Mouse (Mus musculus): ENCODE data around the gene Glipr1. TPM values are rescaled to one million over a fixed set of nuclear protein-coding genes. Genes with fewer than 3 reads are reported as not detected.

Glipr1 gene
- polyA plus RNA-seq, 2 experiments, result 3.3 to 5.1 TPM

DNA sequence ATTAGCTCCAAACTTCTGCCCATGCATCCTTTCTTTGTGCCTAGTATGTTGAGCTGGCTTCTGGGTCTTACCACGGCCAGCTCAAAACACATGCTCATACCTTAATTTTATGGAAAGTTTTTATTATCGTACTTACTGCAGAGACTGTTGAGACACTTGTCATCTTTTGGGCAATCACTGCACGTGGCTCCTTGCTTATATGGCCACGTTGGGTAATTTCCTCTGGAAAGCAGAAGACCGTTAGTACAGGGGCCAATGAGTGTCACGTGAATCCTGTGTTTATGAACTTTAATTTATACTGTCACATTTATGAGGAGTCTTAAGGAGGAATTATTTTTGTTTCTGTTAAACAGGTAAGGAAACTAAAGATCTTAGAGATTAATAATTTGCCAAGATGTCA, 16.0 kb downstream of the Glipr1 start:
- Histone ChIP-seq H3K27me3 (ENCODE audit: control insufficient read depth, insufficient read depth, low read length) (no peaks in the 10 kb centered on the region), H3K9me3 (ENCODE audit: control insufficient read depth, low read length) (no peaks in the 10 kb centered on the region), H3K36me3 (ENCODE audit: control insufficient read depth, insufficient read depth, low read length) (peaks cover 45% of the 10 kb centered on the region), H3K4me1 (ENCODE audit: control insufficient read depth, insufficient read depth, low read length) (no peaks in the 10 kb centered on the region), H3K27ac (replicated peaks; ENCODE audit: low read depth, low read length) (no peak overlapping the region), H3K9ac (ENCODE audit: low read depth, low read length, severe bottlenecking) (no peak overlapping the region), H3K4me3 (replicated peaks; ENCODE audit: low read length) (no peak overlapping the region), H3K4me2 (replicated peaks; ENCODE audit: low read depth, low read length, severe bottlenecking) (no peak overlapping the region)
- 81% methylated on average over 6 of the region's 6 CpGs for WGBS
- TF ChIP-seq POLR2A (IDR thresholded peaks at IDR 0.05; ENCODE audit: borderline replicate concordance, extremely low read depth, insufficient read depth, insufficient read length), result no peak
- no peak for DNase-seq (ENCODE audit: low spot score)
- ATAC-seq (ENCODE audit: low FRiP score, low read depth), result no peak

DNA sequence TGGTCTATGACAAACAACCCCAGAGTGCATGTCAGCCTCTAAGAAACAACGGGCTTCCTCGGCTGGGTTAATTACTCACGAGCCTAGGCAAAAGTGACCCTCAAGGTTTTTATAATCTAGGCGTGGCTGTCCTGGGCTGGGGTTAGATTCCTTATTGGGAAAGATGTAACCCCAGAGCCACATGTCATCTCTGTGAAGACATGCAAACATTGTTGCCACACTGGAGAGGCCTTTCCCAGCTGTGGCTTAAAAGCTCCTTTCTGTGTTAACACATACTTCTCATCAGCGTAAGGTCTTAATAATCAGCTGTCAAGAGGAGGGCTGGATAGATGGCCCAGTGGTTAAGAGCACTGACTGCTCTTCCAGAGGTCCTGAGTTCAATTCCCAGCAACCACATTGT, 19.4 kb downstream of the Glipr1 start:
- no peak overlapping the region for H3K4me3 ChIP-seq (replicated peaks; ENCODE audit: low read length)
- H3K9me3 ChIP-seq (ENCODE audit: control insufficient read depth, low read length), result no peaks in the 10 kb centered on the region
- no peak for TF ChIP-seq POLR2A (IDR thresholded peaks at IDR 0.05; ENCODE audit: borderline replicate concordance, extremely low read depth, insufficient read depth, insufficient read length)
- H3K4me1 ChIP-seq (ENCODE audit: control insufficient read depth, insufficient read depth, low read length), result no peaks in the 10 kb centered on the region
- no peak for DNase-seq (ENCODE audit: low spot score)
- H3K9ac ChIP-seq (ENCODE audit: low read depth, low read length, severe bottlenecking), result no peak overlapping the region
- H3K27me3 ChIP-seq (ENCODE audit: control insufficient read depth, insufficient read depth, low read length), result no peaks in the 10 kb centered on the region
- H3K36me3 ChIP-seq (ENCODE audit: control insufficient read depth, insufficient read depth, low read length), result peaks cover 67% of the 10 kb centered on the region
- H3K27ac ChIP-seq (replicated peaks; ENCODE audit: low read depth, low read length), result no peak overlapping the region
- 93% methylated on average over 5 of the region's 5 CpGs for WGBS
- no peak for ATAC-seq (ENCODE audit: low FRiP score, low read depth)
- no peak overlapping the region for H3K4me2 ChIP-seq (replicated peaks; ENCODE audit: low read depth, low read length, severe bottlenecking)

DNA sequence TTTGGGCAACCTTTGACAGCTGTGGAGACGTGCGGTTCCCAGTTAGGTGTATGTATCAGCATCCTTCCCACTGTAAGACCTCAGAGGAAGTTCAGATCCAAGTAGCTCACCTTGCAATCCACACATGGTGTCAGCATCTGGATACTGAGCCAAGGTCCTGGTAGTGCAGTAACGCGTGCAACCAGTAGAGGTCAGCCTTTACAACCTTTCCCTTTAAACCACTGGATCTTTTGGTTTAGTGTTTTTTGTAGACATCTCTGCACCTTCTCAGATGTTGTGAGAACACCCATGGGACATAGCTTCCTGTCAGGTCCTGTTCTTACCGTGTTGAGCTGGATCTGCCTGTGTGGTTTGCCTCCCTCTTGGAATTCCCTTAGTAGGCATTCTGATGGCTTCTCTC, 24.8 kb downstream of the Glipr1 start:
- H3K4me3 ChIP-seq (replicated peaks; ENCODE audit: low read length), result no peak overlapping the region
- peaks cover 51% of the 10 kb centered on the region for H3K36me3 ChIP-seq (ENCODE audit: control insufficient read depth, insufficient read depth, low read length)

DNA sequence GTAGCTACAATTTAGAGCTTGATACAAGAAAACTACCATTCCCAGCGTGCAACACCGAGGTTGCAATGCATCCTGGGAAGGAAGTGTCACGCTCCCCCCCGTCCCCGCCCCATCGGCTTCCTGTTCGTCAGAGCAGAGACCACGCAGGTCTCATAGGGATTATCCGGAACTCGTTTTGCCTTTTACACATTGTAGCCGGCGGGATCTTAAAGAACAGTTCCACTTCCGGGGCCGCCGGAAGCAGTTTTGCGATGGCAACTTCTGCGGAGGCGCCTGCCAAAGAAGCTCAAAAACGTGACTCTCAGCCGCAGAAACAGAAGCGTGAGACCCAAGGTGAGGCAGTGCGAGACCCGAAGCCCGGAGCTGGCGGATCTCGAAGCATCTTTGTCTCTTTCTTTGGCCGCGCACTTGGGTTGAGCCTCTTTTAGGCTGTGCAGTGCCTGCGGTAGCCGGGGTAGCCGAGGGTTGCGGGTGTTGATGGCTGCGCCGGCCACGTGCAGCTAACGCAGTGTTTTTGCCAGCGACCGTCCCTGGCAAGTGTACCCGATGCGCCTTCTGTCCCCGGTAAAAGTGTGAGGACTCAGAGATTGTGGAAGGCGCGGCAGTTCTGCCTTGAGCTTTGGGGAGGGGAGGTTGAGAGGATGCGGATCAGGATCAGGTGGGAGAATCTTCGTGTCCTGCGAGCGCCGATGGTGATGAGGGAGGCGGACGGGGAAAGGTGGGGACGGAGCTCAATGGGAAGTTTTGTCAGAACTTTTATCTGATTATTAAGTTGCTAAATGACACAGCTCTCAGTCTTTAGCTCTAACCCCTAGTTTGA, 29.7 kb downstream of the Glipr1 start, which contains the start of gene Krr1:
TSS of gene Krr1 (plus strand) at position 123 of the 820 bp plus-strand sequence.
- H3K4me1 ChIP-seq (ENCODE audit: control insufficient read depth, insufficient read depth, low read length), result peaks cover 3% of the 10 kb centered on the region
- no peaks in the 10 kb centered on the region for H3K9me3 ChIP-seq (ENCODE audit: control insufficient read depth, low read length)
- under 1% methylated on average over 51 of the region's 51 CpGs for WGBS
- TF ChIP-seq POLR2A (IDR thresholded peaks at IDR 0.05; ENCODE audit: borderline replicate concordance, extremely low read depth, insufficient read depth, insufficient read length), result peak; percentile 64; the same call in 1 of the 2 replicates
- DNase-seq (ENCODE audit: low spot score), result peak; percentile 98
- peaks cover 20% of the 10 kb centered on the region for H3K36me3 ChIP-seq (ENCODE audit: control insufficient read depth, insufficient read depth, low read length)
- H3K27me3 ChIP-seq (ENCODE audit: control insufficient read depth, insufficient read depth, low read length), result no peaks in the 10 kb centered on the region
- H3K4me2 ChIP-seq (replicated peaks; ENCODE audit: low read depth, low read length, severe bottlenecking), result peak within 1 kb of the TSS; percentile 66
- peak within 1 kb of the TSS; percentile 77 for H3K9ac ChIP-seq (ENCODE audit: low read depth, low read length, severe bottlenecking)
- peak within 1 kb of the TSS; percentile 71 for H3K4me3 ChIP-seq (replicated peaks; ENCODE audit: low read length)
- peak; percentile 97 for ATAC-seq (ENCODE audit: low FRiP score, low read depth)
- H3K27ac ChIP-seq (replicated peaks; ENCODE audit: low read depth, low read length), result peak within 1 kb of the TSS; percentile 56; the same call in 1 of the 2 replicates

More for the DNA sequence above, 24.8 kb downstream of the Glipr1 start:
- H3K27ac ChIP-seq (replicated peaks; ENCODE audit: low read depth, low read length), result no peak overlapping the region
- 36% methylated on average over 5 of the region's 5 CpGs for WGBS
- no peak overlapping the region for H3K9ac ChIP-seq (ENCODE audit: low read depth, low read length, severe bottlenecking)
- TF ChIP-seq POLR2A (IDR thresholded peaks at IDR 0.05; ENCODE audit: borderline replicate concordance, extremely low read depth, insufficient read depth, insufficient read length), result no peak
- peaks cover 3% of the 10 kb centered on the region for H3K4me1 ChIP-seq (ENCODE audit: control insufficient read depth, insufficient read depth, low read length)
- H3K27me3 ChIP-seq (ENCODE audit: control insufficient read depth, insufficient read depth, low read length), result no peaks in the 10 kb centered on the region
- DNase-seq (ENCODE audit: low spot score), result peak; percentile 78
- no peak; the same call in 1 of the 2 replicates for ATAC-seq (ENCODE audit: low FRiP score, low read depth)
- H3K4me2 ChIP-seq (replicated peaks; ENCODE audit: low read depth, low read length, severe bottlenecking), result no peak overlapping the region
- H3K9me3 ChIP-seq (ENCODE audit: control insufficient read depth, low read length), result no peaks in the 10 kb centered on the region

DNA sequence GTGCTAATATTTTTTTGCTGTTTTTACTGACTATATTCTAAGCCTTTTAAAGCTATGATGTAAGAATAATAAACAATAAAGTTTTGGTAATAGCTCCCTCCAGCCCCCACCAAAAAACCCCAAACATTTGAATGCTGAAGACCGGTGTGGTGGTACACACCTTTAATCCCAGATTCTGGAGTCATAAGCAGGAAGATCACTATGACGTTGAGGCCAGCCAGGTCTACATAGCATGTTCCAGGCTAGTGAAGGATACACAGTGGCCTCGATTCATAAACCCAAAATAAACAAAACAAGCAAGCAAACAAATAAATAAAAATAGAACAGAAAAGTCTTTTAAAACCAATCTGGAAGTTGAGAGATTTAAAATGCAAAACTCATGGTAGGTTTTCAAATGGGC, 30.5 kb downstream of the Glipr1 start:
- peaks cover 3% of the 10 kb centered on the region for H3K4me1 ChIP-seq (ENCODE audit: control insufficient read depth, insufficient read depth, low read length)
- no peak overlapping the region for H3K9ac ChIP-seq (ENCODE audit: low read depth, low read length, severe bottlenecking)
- ATAC-seq (ENCODE audit: low FRiP score, low read depth) (no peak), DNase-seq (ENCODE audit: low spot score) (no peak)
- no peak overlapping the region for H3K27ac ChIP-seq (replicated peaks; ENCODE audit: low read depth, low read length)
- H3K9me3 ChIP-seq (ENCODE audit: control insufficient read depth, low read length), result no peaks in the 10 kb centered on the region
- H3K27me3 ChIP-seq (ENCODE audit: control insufficient read depth, insufficient read depth, low read length), result no peaks in the 10 kb centered on the region
- peak overlapping the region; percentile 38 for H3K4me2 ChIP-seq (replicated peaks; ENCODE audit: low read depth, low read length, severe bottlenecking)
- 81% methylated on average over 3 of the region's 3 CpGs for WGBS
- H3K36me3 ChIP-seq (ENCODE audit: control insufficient read depth, insufficient read depth, low read length), result peaks cover 12% of the 10 kb centered on the region
- no peak for TF ChIP-seq POLR2A (IDR thresholded peaks at IDR 0.05; ENCODE audit: borderline replicate concordance, extremely low read depth, insufficient read depth, insufficient read length)
- no peak overlapping the region for H3K4me3 ChIP-seq (replicated peaks; ENCODE audit: low read length)
